Mouse (Mus musculus): ENCODE data around the gene Khnyn.

Gene Khnyn

GRCm38 (mm10) chr14:55863773-55864172, 21.0 kb upstream of the Khnyn start:
- Histone ChIP-seq H3K36me3 (ENCODE audit: control insufficient read depth, insufficient read depth, low read length, poor library complexity, severe bottlenecking) (no peaks in the 10 kb centered on the region), H3K27me3 (ENCODE audit: control insufficient read depth, insufficient read depth, low read length, poor library complexity, severe bottlenecking) (no peaks in the 10 kb centered on the region)
- peak; percentile 79 for DNase-seq (ENCODE audit: low read depth, low spot score)

GRCm38 (mm10) chr14:55866962-55867361, 17.8 kb upstream of the Khnyn start:
- Histone ChIP-seq H3K27me3 (ENCODE audit: control insufficient read depth, insufficient read depth, low read length, poor library complexity, severe bottlenecking) (no peaks in the 10 kb centered on the region), H3K36me3 (ENCODE audit: control insufficient read depth, insufficient read depth, low read length, poor library complexity, severe bottlenecking) (no peaks in the 10 kb centered on the region)
- peak; percentile 47 for DNase-seq (ENCODE audit: low read depth, low spot score)

- no peaks in the 10 kb centered on the region for H3K36me3 ChIP-seq (ENCODE audit: control insufficient read depth, insufficient read depth, low read length, poor library complexity, severe bottlenecking)
- no peaks in the 10 kb centered on the region for H3K27me3 ChIP-seq (ENCODE audit: control insufficient read depth, insufficient read depth, low read length, poor library complexity, severe bottlenecking)
- DNase-seq (ENCODE audit: low read depth, low spot score) = no peak
Observed at GRCm38 (mm10) chr14:55868230-55869026, 16.3 kb upstream of the Khnyn start.

- no peaks in the 10 kb centered on the region for H3K36me3 ChIP-seq (ENCODE audit: control insufficient read depth, insufficient read depth, low read length, poor library complexity, severe bottlenecking)
- DNase-seq (ENCODE audit: low read depth, low spot score) = no peak
- no peaks in the 10 kb centered on the region for H3K27me3 ChIP-seq (ENCODE audit: control insufficient read depth, insufficient read depth, low read length, poor library complexity, severe bottlenecking)
Observed at GRCm38 (mm10) chr14:55869538-55869937, 15.2 kb upstream of the Khnyn start.

GRCm38 (mm10) chr14:55872039-55872438, 12.7 kb upstream of the Khnyn start:
- Histone ChIP-seq H3K27me3 (ENCODE audit: control insufficient read depth, insufficient read depth, low read length, poor library complexity, severe bottlenecking) (no peaks in the 10 kb centered on the region), H3K36me3 (ENCODE audit: control insufficient read depth, insufficient read depth, low read length, poor library complexity, severe bottlenecking) (no peaks in the 10 kb centered on the region)
- DNase-seq (ENCODE audit: low read depth, low spot score) = no peak

- H3K36me3 ChIP-seq (ENCODE audit: control insufficient read depth, insufficient read depth, low read length, poor library complexity, severe bottlenecking) = no peaks in the 10 kb centered on the region
- no peak for DNase-seq (ENCODE audit: low read depth, low spot score)
- no peaks in the 10 kb centered on the region for H3K27me3 ChIP-seq (ENCODE audit: control insufficient read depth, insufficient read depth, low read length, poor library complexity, severe bottlenecking)
Observed at GRCm38 (mm10) chr14:55872551-55872950, 12.2 kb upstream of the Khnyn start.

GRCm38 (mm10) chr14:55873242-55873713, 11.5 kb upstream of the Khnyn start:
- no peak for DNase-seq (ENCODE audit: low read depth, low spot score)
- H3K27me3 ChIP-seq (ENCODE audit: control insufficient read depth, insufficient read depth, low read length, poor library complexity, severe bottlenecking) = no peaks in the 10 kb centered on the region
- H3K36me3 ChIP-seq (ENCODE audit: control insufficient read depth, insufficient read depth, low read length, poor library complexity, severe bottlenecking) = no peaks in the 10 kb centered on the region

GRCm38 (mm10) chr14:55873714-55874683, 10.7 kb upstream of the Khnyn start:
- no peaks in the 10 kb centered on the region for H3K36me3 ChIP-seq (ENCODE audit: control insufficient read depth, insufficient read depth, low read length, poor library complexity, severe bottlenecking)
- DNase-seq (ENCODE audit: low read depth, low spot score) = peak; percentile 83
- H3K27me3 ChIP-seq (ENCODE audit: control insufficient read depth, insufficient read depth, low read length, poor library complexity, severe bottlenecking) = no peaks in the 10 kb centered on the region

GRCm38 (mm10) chr14:55877469-55878315, 7.1 kb upstream of the Khnyn start:
- Histone ChIP-seq H3K36me3 (ENCODE audit: control insufficient read depth, insufficient read depth, low read length, poor library complexity, severe bottlenecking) (no peaks in the 10 kb centered on the region), H3K27me3 (ENCODE audit: control insufficient read depth, insufficient read depth, low read length, poor library complexity, severe bottlenecking) (no peaks in the 10 kb centered on the region)
- DNase-seq (ENCODE audit: low read depth, low spot score) = no peak

GRCm38 (mm10) chr14:55878316-55878940, 6.3 kb upstream of the Khnyn start:
- peak; percentile 35 for DNase-seq (ENCODE audit: low read depth, low spot score)
- Histone ChIP-seq H3K27me3 (ENCODE audit: control insufficient read depth, insufficient read depth, low read length, poor library complexity, severe bottlenecking) (no peaks in the 10 kb centered on the region), H3K36me3 (ENCODE audit: control insufficient read depth, insufficient read depth, low read length, poor library complexity, severe bottlenecking) (no peaks in the 10 kb centered on the region)

GRCm38 (mm10) chr14:55879623-55880022, 5.1 kb upstream of the Khnyn start:
- Histone ChIP-seq H3K27me3 (ENCODE audit: control insufficient read depth, insufficient read depth, low read length, poor library complexity, severe bottlenecking) (no peaks in the 10 kb centered on the region), H3K36me3 (ENCODE audit: control insufficient read depth, insufficient read depth, low read length, poor library complexity, severe bottlenecking) (no peaks in the 10 kb centered on the region)
- peak; percentile 89 for DNase-seq (ENCODE audit: low read depth, low spot score)

GRCm38 (mm10) chr14:55880982-55881381, 3.8 kb upstream of the Khnyn start:
- no peaks in the 10 kb centered on the region for H3K36me3 ChIP-seq (ENCODE audit: control insufficient read depth, insufficient read depth, low read length, poor library complexity, severe bottlenecking)
- DNase-seq (ENCODE audit: low read depth, low spot score) = no peak

GRCm38 (mm10) chr14:55882171-55882641, 2.5 kb upstream of the Khnyn start:
- no peaks in the 10 kb centered on the region for H3K27me3 ChIP-seq (ENCODE audit: control insufficient read depth, insufficient read depth, low read length, poor library complexity, severe bottlenecking)
- DNase-seq (ENCODE audit: low read depth, low spot score) = no peak

More at GRCm38 (mm10) chr14:55880982-55881381, 3.8 kb upstream of the Khnyn start:
- no peaks in the 10 kb centered on the region for H3K27me3 ChIP-seq (ENCODE audit: control insufficient read depth, insufficient read depth, low read length, poor library complexity, severe bottlenecking)

More at GRCm38 (mm10) chr14:55882171-55882641, 2.5 kb upstream of the Khnyn start:
- no peaks in the 10 kb centered on the region; the same call in 1 of the 2 replicates for H3K36me3 ChIP-seq (ENCODE audit: control insufficient read depth, insufficient read depth, low read length, poor library complexity, severe bottlenecking)

All from splenic B cell, adult 2 months (primary cell).